Mouse (Mus musculus) megakaryocyte progenitor cell, adult 5-6 weeks (primary cell): ENCODE data around the gene Akap12. TPM values are rescaled to one million over a fixed set of nuclear protein-coding genes. Genes with fewer than 3 reads are reported as not detected.

Experiments
- ATAC-seq: replicated peaks from 2 replicates; pipeline ENCODE4 v1.8.0; 2016; ENCODE audit warnings: mild to moderate bottlenecking, moderate TSS enrichment, inconsistent platforms; ENCODE audit not compliant: poor library complexity
- total RNA-seq, 2 experiments: library from RNA; stranded (forward) in 1 of 2; stranded (reverse) in 1 of 2; fragments of 157-497, 149-512 nt in 1 of 2; fragments of 200-1000 nt in 1 of 2; gene quantifications; 2 replicates each; pipeline versions ENCODE4 v1.2.3 to v1.2.4; 2015 to 2017

Gene Akap12
- total RNA-seq, 2 experiments from 2014 or later = 0.21 to 0.59 TPM

DNA sequence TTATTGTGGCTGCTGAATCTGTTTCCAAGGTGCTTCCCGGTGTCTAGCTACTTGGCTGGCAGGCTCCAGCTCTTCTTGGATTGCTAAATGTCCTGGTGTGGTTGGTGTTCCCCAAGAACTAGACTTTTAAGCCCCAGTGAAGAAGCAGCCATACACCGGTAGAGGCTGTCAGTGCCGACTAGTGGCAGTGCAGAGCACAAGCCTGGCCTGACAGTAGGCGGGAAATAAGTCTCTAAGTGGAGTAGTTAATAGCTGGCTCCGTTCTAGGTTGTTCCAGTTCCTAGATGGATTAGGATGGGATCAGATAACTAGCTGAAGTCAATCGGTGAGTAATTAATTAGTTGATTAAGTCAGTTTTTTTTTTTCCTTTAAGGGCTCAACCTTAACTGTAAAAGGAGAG is 125.7 kb downstream of the Akap12 start:
- ATAC-seq = peak; percentile 58

DNA sequence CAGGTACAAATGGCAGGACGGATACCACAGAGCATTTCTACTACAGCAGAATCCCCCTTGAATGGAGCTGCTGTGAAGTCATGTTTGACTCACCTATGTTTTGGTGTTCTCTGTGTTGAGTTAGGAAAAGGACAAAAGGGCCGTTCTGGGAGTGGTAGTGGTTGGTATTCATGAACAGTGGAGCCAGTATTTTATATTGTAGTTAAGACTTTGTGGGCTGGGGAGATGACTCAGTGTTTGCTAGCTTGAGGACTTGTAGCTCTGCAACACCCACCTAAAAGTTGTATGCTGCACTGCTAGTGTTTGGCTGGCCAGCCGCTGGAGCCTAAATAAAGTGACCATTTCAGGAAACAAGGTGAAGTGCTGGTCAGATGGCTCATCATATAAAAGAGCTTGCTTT is 129.1 kb downstream of the Akap12 start:
- no peak for ATAC-seq

DNA sequence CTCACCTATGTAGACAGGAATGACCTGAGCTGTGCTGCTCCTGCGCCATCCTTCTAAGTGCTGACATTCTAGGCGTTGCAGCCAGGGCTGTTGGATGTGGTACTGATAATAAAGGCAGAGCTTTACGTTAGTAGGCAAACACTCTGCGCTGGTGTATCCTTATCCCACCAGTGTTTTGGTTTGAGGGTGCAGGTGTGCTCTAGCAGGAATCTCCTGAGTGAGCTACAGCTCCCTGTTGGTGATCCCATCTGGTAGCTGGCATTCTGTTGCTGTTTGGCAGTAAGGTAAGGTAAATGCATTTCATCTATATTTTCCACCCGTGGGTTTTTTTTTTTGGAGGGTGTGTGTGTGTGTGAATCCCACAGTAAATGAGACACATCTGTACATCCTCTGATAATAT is 131.9 kb downstream of the Akap12 start:
- no peak for ATAC-seq

DNA sequence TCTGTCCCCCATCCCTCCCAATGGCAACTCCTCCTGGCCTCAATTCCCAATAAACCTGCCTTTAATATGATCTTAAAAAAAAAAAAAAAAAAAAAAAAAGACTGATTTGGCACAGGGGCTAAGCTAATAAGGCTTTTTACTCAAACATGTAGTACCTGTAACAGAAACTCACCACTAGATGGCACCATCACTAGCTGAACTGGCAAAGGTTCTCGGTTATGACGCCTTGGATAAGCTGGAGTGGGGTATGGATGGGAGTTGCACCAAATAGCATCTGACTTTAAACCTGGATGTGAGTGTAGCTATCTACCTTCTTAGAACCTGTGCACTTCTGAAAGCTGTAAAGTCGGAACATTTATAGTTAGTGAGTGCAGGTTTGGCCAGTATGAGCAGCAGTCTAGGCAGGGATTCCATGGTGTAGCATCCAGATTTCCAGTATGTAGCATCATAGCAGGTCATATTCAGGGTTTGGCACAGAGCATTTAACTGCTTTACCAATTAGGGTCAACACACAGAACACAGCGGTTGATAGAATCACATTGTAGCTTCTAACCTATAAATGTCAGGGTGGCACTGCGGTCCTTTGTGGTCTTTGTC is 138.8 kb downstream of the Akap12 start:
- peak; percentile 78 for ATAC-seq

DNA sequence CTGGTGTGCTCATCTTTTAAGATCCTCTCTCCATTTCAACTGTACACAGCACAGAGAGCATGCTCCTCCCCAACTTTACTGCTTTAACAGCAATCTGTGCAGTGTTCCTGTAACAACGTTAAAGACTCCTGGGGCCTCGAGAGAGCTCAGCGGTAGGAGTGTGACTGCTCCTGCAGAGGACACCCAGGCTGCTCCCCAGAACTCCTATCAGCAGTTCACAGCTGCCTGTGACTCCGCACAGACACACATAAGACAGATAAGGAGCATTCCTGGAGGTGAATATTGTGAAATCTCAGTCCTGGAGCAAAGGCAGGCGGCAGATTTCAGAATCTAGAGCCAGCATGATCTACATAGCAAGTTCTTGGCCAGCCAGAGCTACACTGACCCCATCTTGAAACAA is 139.3 kb downstream of the Akap12 start:
- peak; percentile 83 for ATAC-seq

DNA sequence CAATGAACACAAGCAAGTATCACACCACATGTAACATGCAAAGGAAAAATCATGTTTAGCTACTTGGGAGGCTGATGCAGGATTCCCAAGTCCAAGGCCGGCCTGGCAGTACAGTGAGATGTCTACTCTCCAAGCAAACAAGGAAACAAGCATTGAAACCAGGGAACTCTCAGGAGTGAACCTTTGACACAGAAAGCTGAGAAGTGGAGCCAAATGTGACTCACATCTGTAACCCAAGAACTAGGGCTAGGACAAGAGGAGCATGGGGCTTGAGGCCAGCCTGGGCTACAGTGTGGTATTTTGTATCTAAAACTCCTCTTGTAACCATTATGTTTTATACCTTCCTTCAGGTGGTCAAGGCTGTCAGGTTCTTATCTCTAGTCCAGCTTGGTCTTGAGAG is 141.0 kb downstream of the Akap12 start:
- ATAC-seq = no peak

Other genes with a start within 250 kb of the Akap12 start
- 15.5 and 17.5 TPM in 2 replicates for gene Zbtb2, start 121.7 kb downstream of the Akap12 start, total RNA-seq (2015)
- gene Zbtb2, start 121.7 kb downstream of the Akap12 start, total RNA-seq (2017) = 10.7 and 11.9 TPM in 2 replicates
- gene Rmnd1, start 166.0 kb downstream of the Akap12 start, total RNA-seq (2015) = 74.5 and 95.0 TPM in 2 replicates
- 41.0 and 79.0 TPM in 2 replicates for gene Rmnd1, start 166.0 kb downstream of the Akap12 start, total RNA-seq (2017)
- 33.8 and 35.8 TPM in 2 replicates for gene Armt1, start 166.1 kb downstream of the Akap12 start, total RNA-seq (2015)
- gene Armt1, start 166.1 kb downstream of the Akap12 start, total RNA-seq (2017) = 36.9 and 52.4 TPM in 2 replicates
- gene Ccdc170, start 216.1 kb downstream of the Akap12 start, total RNA-seq (2015) = 0.10 and 0.12 TPM in 2 replicates
- 0.37 TPM in 1 of 2 replicates, not detected in the other for gene Ccdc170, start 216.1 kb downstream of the Akap12 start, total RNA-seq (2017)